Mouse (Mus musculus) hindbrain, embryonic 12.5 days (tissue): ENCODE measurements at regions not wholly inside any gene's neighbourhood (a gene's known extent, or its start where the extent isn't known, plus 50 kb on each side); places are given as distances from the start of the nearest gene placed in this dataset.

Experiments
- ATAC-seq: fragments of 200-750 bp; cut with Nextera tagmentation; 2 replicates; pipeline ENCODE4 v1.8.0; 2017; ENCODE audit warnings: moderate TSS enrichment; ENCODE audit not compliant: low FRiP score
- H3K27ac ChIP-seq: fragments of 300-500 bp; sonication (generic); 2 replicates; pipeline ENCODE4 v1.5.1; 2016; ENCODE audit warnings: mild to moderate bottlenecking
- H3K27me3 ChIP-seq: fragments of 300-500 bp; sonication (generic); 2 replicates; pipeline ENCODE4 v1.6.1; 2016; ENCODE audit warnings: mild to moderate bottlenecking
- H3K36me3 ChIP-seq: fragments of 300-500 bp; sonication (generic); 2 replicates; pipeline ENCODE4 v1.6.1; 2016; ENCODE audit warnings: mild to moderate bottlenecking
- H3K4me1 ChIP-seq: fragments of 300-500 bp; sonication (generic); 2 replicates; pipeline ENCODE4 v1.6.1; 2016
- H3K4me2 ChIP-seq: fragments of 300-500 bp; sonication (generic); replicated peaks from 2 replicates; pipeline ENCODE4 v1.6.1; 2016; ENCODE audit warnings: mild to moderate bottlenecking
- H3K4me3 ChIP-seq: fragments of 300-500 bp; sonication (generic); 2 replicates; pipeline ENCODE4 v1.5.1; 2016; ENCODE audit warnings: mild to moderate bottlenecking
- H3K9ac ChIP-seq: fragments of 300-500 bp; sonication (generic); 2 replicates; pipeline ENCODE4 v1.6.1; 2016; ENCODE audit warnings: mild to moderate bottlenecking, moderate library complexity
- H3K9me3 ChIP-seq: fragments of 300-500 bp; sonication (generic); replicated peaks from 2 replicates; pipeline ENCODE4 v1.6.1; 2016; ENCODE audit warnings: mild to moderate bottlenecking
- WGBS: fragments of 180-500 bp; shearing (Covaris S2); methylation state at CpG from one replicate; pipeline ENCODE4 v1.1.7; 2016; 5-methylcytosine and 5-hydroxymethylcytosine counted together

DNA sequence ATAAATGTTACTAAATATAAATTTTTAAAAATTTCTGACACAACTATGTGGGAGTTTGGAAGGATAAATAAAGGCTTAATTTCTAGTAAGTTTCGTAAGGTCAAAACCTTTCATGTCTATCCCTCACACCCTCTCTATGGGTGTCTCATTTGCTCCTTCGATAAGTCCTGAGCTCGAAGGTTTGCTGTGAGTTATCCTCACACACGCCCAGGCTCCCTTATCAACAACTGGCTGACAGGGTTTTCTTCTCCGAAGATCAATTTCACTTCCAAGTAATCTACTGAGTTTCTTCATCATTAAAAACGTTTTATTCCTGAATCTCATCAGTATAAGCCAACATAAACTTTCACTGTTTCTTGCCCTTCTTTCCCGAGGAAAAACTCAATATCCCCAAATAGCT lies 416.0 kb upstream of the Nudt12 start:
- H3K9ac ChIP-seq = no peak overlapping the region
- no peaks in the 10 kb centered on the region for H3K36me3 ChIP-seq
- H3K4me3 ChIP-seq = no peak overlapping the region
- H3K27ac ChIP-seq = no peak overlapping the region
- H3K4me1 ChIP-seq = no peaks in the 10 kb centered on the region
- H3K27me3 ChIP-seq = no peaks in the 10 kb centered on the region
- WGBS = 74% methylated on average over 7 of the region's 7 CpGs
- H3K4me2 ChIP-seq = no peak overlapping the region
- H3K9me3 ChIP-seq = no peaks in the 10 kb centered on the region
- ATAC-seq = no peak

GRCm38 (mm10) chr17:59421489-59421888 lies 408.3 kb upstream of the Nudt12 start:
- Histone ChIP-seq H3K36me3 (no peaks in the 10 kb centered on the region), H3K9ac (no peak overlapping the region), H3K4me1 (no peaks in the 10 kb centered on the region), H3K9me3 (no peaks in the 10 kb centered on the region), H3K4me3 (no peak overlapping the region), H3K27ac (no peak overlapping the region), H3K27me3 (no peaks in the 10 kb centered on the region), H3K4me2 (no peak overlapping the region)
- 78% methylated on average over 14 of the region's 14 CpGs for WGBS
- ATAC-seq = no peak

DNA sequence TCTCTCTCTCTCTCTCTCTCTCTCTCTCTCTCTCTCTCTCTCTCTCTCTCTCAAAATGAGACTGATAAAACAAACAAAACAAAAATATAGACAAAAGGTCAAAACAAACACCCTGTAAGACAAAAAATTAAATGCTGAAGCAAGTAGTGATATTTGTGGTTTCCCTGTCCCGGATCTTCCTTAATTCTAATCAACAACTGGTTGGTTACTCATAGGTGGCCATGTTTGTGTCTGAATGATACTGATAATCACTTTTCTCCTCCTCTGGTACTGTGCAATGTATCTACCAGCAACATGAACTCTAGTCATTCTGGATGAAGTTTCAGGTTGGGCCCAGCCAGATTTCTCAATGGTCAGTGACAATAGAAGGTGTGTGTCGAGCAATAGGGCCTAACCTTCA lies 396.1 kb upstream of the Nudt12 start:
- 95% methylated on average over 2 of the region's 2 CpGs for WGBS
- Histone ChIP-seq H3K36me3 (no peaks in the 10 kb centered on the region), H3K4me2 (no peak overlapping the region), H3K9ac (no peak overlapping the region), H3K9me3 (no peaks in the 10 kb centered on the region), H3K27me3 (no peaks in the 10 kb centered on the region), H3K4me1 (no peaks in the 10 kb centered on the region), H3K27ac (no peak overlapping the region), H3K4me3 (no peak overlapping the region)
- ATAC-seq = no peak

DNA sequence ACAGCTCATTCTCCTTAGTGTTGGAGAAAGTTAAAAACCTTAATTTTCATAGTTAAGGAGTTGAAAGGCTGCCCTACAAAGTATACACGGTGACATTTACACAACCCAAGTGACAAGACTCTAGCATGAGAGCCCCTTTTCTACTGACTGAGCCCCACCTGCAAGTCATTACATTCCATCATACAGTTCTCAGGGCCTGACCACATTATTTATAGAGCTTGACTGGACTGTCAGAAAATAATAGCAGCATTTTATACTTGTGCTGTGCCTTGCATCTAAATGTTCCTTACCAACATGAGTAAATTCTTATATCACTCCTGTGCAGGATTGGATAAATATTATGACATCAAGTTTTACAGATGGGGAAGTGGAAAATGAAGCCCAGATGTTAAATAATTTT lies 391.4 kb upstream of the Nudt12 start:
- H3K27ac ChIP-seq = no peak overlapping the region
- no peak overlapping the region for H3K9ac ChIP-seq
- H3K36me3 ChIP-seq = no peaks in the 10 kb centered on the region
- 93% methylated on average over 1 of the region's 1 CpGs for WGBS
- no peaks in the 10 kb centered on the region for H3K27me3 ChIP-seq
- ATAC-seq = no peak
- no peak overlapping the region for H3K4me3 ChIP-seq
- H3K4me2 ChIP-seq = no peak overlapping the region
- no peaks in the 10 kb centered on the region for H3K9me3 ChIP-seq
- no peaks in the 10 kb centered on the region for H3K4me1 ChIP-seq

- H3K27me3 ChIP-seq = no peaks in the 10 kb centered on the region
- H3K9me3 ChIP-seq = no peaks in the 10 kb centered on the region
- no peak for ATAC-seq
- H3K27ac ChIP-seq = no peak overlapping the region
- H3K4me2 ChIP-seq = no peak overlapping the region
- 93% methylated on average over 3 of the region's 3 CpGs for WGBS
- no peak overlapping the region for H3K9ac ChIP-seq
- H3K4me3 ChIP-seq = no peak overlapping the region
- no peaks in the 10 kb centered on the region for H3K4me1 ChIP-seq
- H3K36me3 ChIP-seq = no peaks in the 10 kb centered on the region
These were observed 384.2 kb upstream of the Nudt12 start for GRCm38 (mm10) chr17:59397404-59397803.

- Histone ChIP-seq H3K9me3 (no peaks in the 10 kb centered on the region), H3K36me3 (no peaks in the 10 kb centered on the region), H3K9ac (no peak overlapping the region), H3K27ac (no peak overlapping the region), H3K4me2 (no peak overlapping the region), H3K4me1 (no peaks in the 10 kb centered on the region), H3K4me3 (no peak overlapping the region), H3K27me3 (no peaks in the 10 kb centered on the region)
- 93% methylated on average over 5 of the region's 5 CpGs for WGBS
- no peak for ATAC-seq
These were observed 369.9 kb upstream of the Nudt12 start for GRCm38 (mm10) chr17:59383107-59383438.

DNA sequence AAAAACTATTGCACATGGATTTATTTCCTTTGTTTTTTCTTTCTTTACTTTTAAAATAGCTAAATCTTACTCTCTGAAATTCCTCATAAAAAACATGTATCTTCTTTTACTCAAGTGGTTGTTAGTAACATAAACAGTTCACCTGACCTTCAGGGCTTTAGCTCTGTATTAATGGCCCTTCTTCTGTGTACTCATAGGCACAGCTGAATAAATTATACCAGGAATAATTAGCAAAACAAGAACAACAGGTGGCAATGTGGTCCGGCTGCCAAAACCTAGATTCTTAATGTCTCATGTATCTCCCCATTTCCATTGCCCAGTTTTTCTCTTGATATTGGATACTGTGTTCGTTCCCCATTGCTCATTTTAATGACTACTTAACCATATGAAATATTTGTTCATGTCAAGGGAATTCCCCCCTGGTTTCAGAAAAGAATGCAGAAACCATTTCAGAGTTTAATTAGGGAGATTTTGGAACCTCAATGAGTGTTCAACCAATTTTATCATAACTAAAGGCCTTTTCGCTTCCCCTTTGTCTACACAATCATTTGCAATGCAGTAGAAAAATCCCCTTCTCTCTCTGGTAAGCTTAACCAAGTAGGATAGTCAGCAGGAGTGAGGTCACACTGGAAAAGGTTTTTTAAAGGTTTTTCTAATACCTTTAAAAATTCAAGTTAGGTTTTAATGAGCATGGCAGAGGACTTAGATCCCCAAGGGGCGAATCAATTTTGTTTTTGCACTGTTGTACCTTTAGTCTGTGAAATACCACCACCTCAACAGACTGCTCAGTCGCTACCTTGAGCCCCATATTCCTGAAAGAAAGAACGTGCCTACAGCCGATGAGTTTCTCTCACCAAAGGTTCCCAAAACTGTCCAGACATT lies 369.3 kb upstream of the Nudt12 start:
- H3K27ac ChIP-seq = no peak overlapping the region
- ATAC-seq = no peak
- H3K9me3 ChIP-seq = no peaks in the 10 kb centered on the region
- no peaks in the 10 kb centered on the region for H3K36me3 ChIP-seq
- H3K4me3 ChIP-seq = no peak overlapping the region
- H3K4me2 ChIP-seq = no peak overlapping the region
- no peaks in the 10 kb centered on the region for H3K27me3 ChIP-seq
- H3K4me1 ChIP-seq = no peaks in the 10 kb centered on the region
- WGBS = 72% methylated on average over 7 of the region's 7 CpGs
- no peak overlapping the region for H3K9ac ChIP-seq

DNA sequence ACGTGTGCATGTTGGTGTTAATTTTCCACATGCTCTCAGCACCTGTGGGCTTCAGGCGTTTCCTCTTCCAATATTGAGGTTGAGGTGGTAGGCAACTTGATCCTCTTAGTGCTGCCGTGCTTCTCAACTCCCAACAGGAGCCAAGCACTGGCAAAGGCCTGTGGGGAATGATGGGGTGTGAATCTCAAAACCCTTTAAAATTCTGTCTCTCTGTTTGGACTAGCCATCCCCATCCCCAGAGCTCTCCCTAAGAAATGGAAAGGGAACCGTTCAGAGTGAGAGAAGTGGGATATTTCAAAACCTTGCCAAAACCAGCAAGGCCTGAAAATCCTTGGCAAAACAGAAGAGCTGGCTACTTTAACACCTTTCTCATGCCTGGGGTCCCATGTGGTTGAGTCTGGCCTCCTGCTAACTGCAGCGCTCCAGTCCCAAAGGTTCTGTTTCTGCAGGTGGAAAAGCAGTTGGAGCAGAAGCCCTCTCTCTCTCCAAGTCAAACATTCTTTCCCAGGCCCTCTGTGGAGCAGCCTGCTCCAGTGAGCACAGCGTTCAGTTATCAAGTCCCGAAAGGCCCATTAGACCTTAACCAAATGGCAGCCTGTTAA lies 360.4 kb upstream of the Nudt12 start:
- Histone ChIP-seq H3K4me1 (no peaks in the 10 kb centered on the region), H3K4me2 (no peak overlapping the region), H3K36me3 (no peaks in the 10 kb centered on the region), H3K9me3 (no peaks in the 10 kb centered on the region), H3K4me3 (no peak overlapping the region), H3K9ac (no peak overlapping the region), H3K27me3 (no peaks in the 10 kb centered on the region), H3K27ac (no peak overlapping the region)
- ATAC-seq = no peak
- 59% methylated on average over 7 of the region's 7 CpGs for WGBS

- Histone ChIP-seq H3K9ac (no peak overlapping the region), H3K4me1 (no peaks in the 10 kb centered on the region), H3K4me2 (no peak overlapping the region), H3K36me3 (no peaks in the 10 kb centered on the region), H3K9me3 (no peaks in the 10 kb centered on the region), H3K27ac (no peak overlapping the region), H3K27me3 (no peaks in the 10 kb centered on the region), H3K4me3 (no peak overlapping the region)
- no peak for ATAC-seq
- WGBS = 89% methylated on average over 7 of the region's 7 CpGs
These were observed 356.7 kb upstream of the Nudt12 start for GRCm38 (mm10) chr17:59369624-59370541.

DNA sequence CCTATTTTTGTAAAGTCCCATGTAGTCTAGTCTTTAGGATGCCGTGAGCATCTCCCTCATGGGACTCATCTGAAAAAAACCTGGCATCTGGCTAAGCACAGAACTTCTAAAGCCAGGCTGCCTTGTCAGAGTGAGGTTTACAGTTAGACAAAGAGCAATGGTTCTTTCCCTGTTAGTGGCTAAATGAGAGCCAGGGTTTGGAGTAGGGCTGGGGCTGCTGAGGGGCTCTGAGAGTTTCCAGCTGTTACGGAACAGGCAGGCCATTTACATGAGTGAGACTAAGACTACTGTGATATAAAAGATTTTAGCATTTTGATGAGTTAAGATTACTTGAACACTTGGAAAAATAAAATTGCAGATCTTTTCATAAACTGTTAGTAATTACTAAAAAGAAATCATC lies 352.2 kb upstream of the Nudt12 start:
- Histone ChIP-seq H3K9ac (no peak overlapping the region), H3K4me2 (no peak overlapping the region), H3K4me1 (no peaks in the 10 kb centered on the region), H3K9me3 (no peaks in the 10 kb centered on the region), H3K36me3 (no peaks in the 10 kb centered on the region), H3K4me3 (no peak overlapping the region), H3K27ac (no peak overlapping the region), H3K27me3 (no peaks in the 10 kb centered on the region)
- ATAC-seq = no peak
- 65% methylated on average over 2 of the region's 2 CpGs for WGBS

DNA sequence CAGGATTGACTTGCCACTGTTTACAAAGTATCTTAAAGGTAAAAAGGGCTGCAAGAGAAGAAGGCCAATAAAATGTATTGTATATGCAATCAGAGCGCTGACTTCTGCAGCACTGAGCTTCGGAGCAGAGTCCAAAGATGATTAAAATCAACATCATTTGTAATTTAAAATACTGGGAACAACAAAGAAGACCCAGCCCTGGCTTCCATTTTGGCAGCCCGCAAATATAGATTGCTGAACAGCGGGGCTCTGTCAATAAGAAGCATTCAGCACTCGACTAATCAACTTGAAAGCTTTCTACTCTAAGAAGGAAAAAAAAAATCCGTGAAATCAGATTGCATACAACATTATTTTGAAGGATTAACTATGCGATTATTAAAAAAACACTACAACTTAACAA lies 348.9 kb upstream of the Nudt12 start:
- Histone ChIP-seq H3K36me3 (no peaks in the 10 kb centered on the region), H3K27me3 (no peaks in the 10 kb centered on the region), H3K4me2 (no peak overlapping the region), H3K9me3 (no peaks in the 10 kb centered on the region), H3K27ac (no peak overlapping the region), H3K4me1 (no peaks in the 10 kb centered on the region), H3K4me3 (no peak overlapping the region), H3K9ac (no peak overlapping the region)
- ATAC-seq = no peak
- 42% methylated on average over 7 of the region's 7 CpGs for WGBS

DNA sequence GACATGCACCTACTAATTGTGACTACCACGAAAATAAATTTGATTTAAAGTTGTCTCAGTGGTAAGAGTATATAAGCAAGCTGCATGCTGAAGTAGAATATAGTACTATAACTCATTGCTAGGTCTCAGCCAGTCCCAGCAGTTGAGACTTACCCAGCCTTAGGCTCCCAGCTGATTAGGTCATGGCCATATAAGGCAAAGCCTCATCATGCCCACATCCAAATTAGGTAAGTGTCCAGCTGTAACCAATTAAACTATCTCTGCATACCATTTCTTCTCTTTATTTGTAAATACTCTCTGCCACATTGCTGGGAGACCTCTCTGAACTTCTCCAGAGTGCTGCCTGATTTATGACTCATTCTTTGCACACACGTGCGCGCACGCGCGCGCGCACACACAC lies 347.9 kb upstream of the Nudt12 start:
- peak; percentile 58; the same call in 1 of the 2 replicates for ATAC-seq
- Histone ChIP-seq H3K4me3 (no peak overlapping the region), H3K36me3 (no peaks in the 10 kb centered on the region), H3K27me3 (no peaks in the 10 kb centered on the region), H3K9ac (no peak overlapping the region), H3K27ac (no peak overlapping the region), H3K9me3 (no peaks in the 10 kb centered on the region), H3K4me2 (no peak overlapping the region), H3K4me1 (no peaks in the 10 kb centered on the region)
- WGBS = 97% methylated on average over 9 of the region's 9 CpGs
